Mouse (Mus musculus): ENCODE measurements around the gene N4bp2.

GRCm38 (mm10) chr5:65864486-65864885 is 101.2 kb downstream of the N4bp2 start:
- TF ChIP-seq GATA1 (IDR thresholded peaks at IDR 0.05; ENCODE audit: borderline replicate concordance, low read length) (no peak), FLI1 (IDR thresholded peaks at IDR 0.05; ENCODE audit: low read length) (no peak)

Data from megakaryocyte, embryonic 14.5 days (primary cell).